Mouse (Mus musculus): ENCODE data around the gene Ott.
"Not testable (repeated sequence)": the region's sequence is repeated elsewhere in the genome, so short reads cannot be mapped to it uniquely, and the experiment has no call there.

Ott gene

GRCm38 (mm10) chrX:149073982-149074381 lies at the start of gene Ott:
Gene Ott (plus strand): TSS chrX:149074282.
- not testable (repeated sequence) for DNase-seq (ENCODE audit: low spot score)
